Mouse (Mus musculus): ENCODE results near the gene Pip4k2c. TPM values are rescaled to one million over a fixed set of nuclear protein-coding genes. Genes with fewer than 3 reads are reported as not detected.

Gene Pip4k2c
- polyA plus RNA-seq, 1 experiment, result 16.2 TPM

GRCm38 (mm10) chr10:127199474-127199873, 11.9 kb downstream of the Pip4k2c start:
- H3K27me3 ChIP-seq (ENCODE audit: control insufficient read depth, insufficient read depth, low read length), result no peaks in the 10 kb centered on the region
- H3K27ac ChIP-seq (ENCODE audit: control insufficient read depth, insufficient read depth, low read depth, low read length), result no peak overlapping the region
- peaks cover 2% of the 10 kb centered on the region; the same call in 1 of the 2 replicates for H3K36me3 ChIP-seq (ENCODE audit: control insufficient read depth, insufficient read depth, low read length)
- peaks cover 14% of the 10 kb centered on the region for H3K4me1 ChIP-seq (ENCODE audit: control insufficient read depth, insufficient read depth, low read length)
- H3K4me3 ChIP-seq (ENCODE audit: control insufficient read depth, low read depth, low read length), result no peak overlapping the region
- no peak for TF ChIP-seq CTCF (IDR thresholded peaks at IDR 0.05; ENCODE audit: control insufficient read depth, insufficient read depth, insufficient replicate concordance, low read depth, low read length)
- TF ChIP-seq POLR2A (IDR thresholded peaks at IDR 0.05; ENCODE audit: control insufficient read depth, low read depth, low read length), result no peak

GRCm38 (mm10) chr10:127199068-127199467, 12.3 kb downstream of the Pip4k2c start:
- H3K27me3 ChIP-seq (ENCODE audit: control insufficient read depth, insufficient read depth, low read length), result no peaks in the 10 kb centered on the region
- peaks cover 2% of the 10 kb centered on the region; the same call in 1 of the 2 replicates for H3K36me3 ChIP-seq (ENCODE audit: control insufficient read depth, insufficient read depth, low read length)
- TF ChIP-seq POLR2A (IDR thresholded peaks at IDR 0.05; ENCODE audit: control insufficient read depth, low read depth, low read length) (no peak), CTCF (IDR thresholded peaks at IDR 0.05; ENCODE audit: control insufficient read depth, insufficient read depth, insufficient replicate concordance, low read depth, low read length) (no peak)
- peaks cover 18% of the 10 kb centered on the region for H3K4me1 ChIP-seq (ENCODE audit: control insufficient read depth, insufficient read depth, low read length)
- no peak overlapping the region for H3K4me3 ChIP-seq (ENCODE audit: control insufficient read depth, low read depth, low read length)
- H3K27ac ChIP-seq (ENCODE audit: control insufficient read depth, insufficient read depth, low read depth, low read length), result no peak overlapping the region

GRCm38 (mm10) chr10:127198492-127198891, 12.9 kb downstream of the Pip4k2c start:
- Histone ChIP-seq H3K27me3 (ENCODE audit: control insufficient read depth, insufficient read depth, low read length) (no peaks in the 10 kb centered on the region), H3K4me1 (ENCODE audit: control insufficient read depth, insufficient read depth, low read length) (peaks cover 18% of the 10 kb centered on the region), H3K27ac (ENCODE audit: control insufficient read depth, insufficient read depth, low read depth, low read length) (no peak overlapping the region), H3K4me3 (ENCODE audit: control insufficient read depth, low read depth, low read length) (no peak overlapping the region), H3K36me3 (ENCODE audit: control insufficient read depth, insufficient read depth, low read length) (peaks cover 2% of the 10 kb centered on the region; the same call in 1 of the 2 replicates)
- TF ChIP-seq POLR2A (IDR thresholded peaks at IDR 0.05; ENCODE audit: control insufficient read depth, low read depth, low read length), result no peak
- no peak for TF ChIP-seq CTCF (IDR thresholded peaks at IDR 0.05; ENCODE audit: control insufficient read depth, insufficient read depth, insufficient replicate concordance, low read depth, low read length)

- Histone ChIP-seq H3K36me3 (ENCODE audit: control insufficient read depth, insufficient read depth, low read length) (peaks cover 2% of the 10 kb centered on the region; the same call in 1 of the 2 replicates), H3K27me3 (ENCODE audit: control insufficient read depth, insufficient read depth, low read length) (no peaks in the 10 kb centered on the region), H3K4me3 (ENCODE audit: control insufficient read depth, low read depth, low read length) (no peak overlapping the region), H3K4me1 (ENCODE audit: control insufficient read depth, insufficient read depth, low read length) (peaks cover 18% of the 10 kb centered on the region), H3K27ac (ENCODE audit: control insufficient read depth, insufficient read depth, low read depth, low read length) (no peak overlapping the region)
- TF ChIP-seq POLR2A (IDR thresholded peaks at IDR 0.05; ENCODE audit: control insufficient read depth, low read depth, low read length), result no peak
- TF ChIP-seq CTCF (IDR thresholded peaks at IDR 0.05; ENCODE audit: control insufficient read depth, insufficient read depth, insufficient replicate concordance, low read depth, low read length), result no peak
These were observed 13.8 kb downstream of the Pip4k2c start for GRCm38 (mm10) chr10:127197505-127198110.

- peaks cover 2% of the 10 kb centered on the region; the same call in 1 of the 2 replicates for H3K36me3 ChIP-seq (ENCODE audit: control insufficient read depth, insufficient read depth, low read length)
- TF ChIP-seq CTCF (IDR thresholded peaks at IDR 0.05; ENCODE audit: control insufficient read depth, insufficient read depth, insufficient replicate concordance, low read depth, low read length) (no peak), POLR2A (IDR thresholded peaks at IDR 0.05; ENCODE audit: control insufficient read depth, low read depth, low read length) (no peak)
- no peaks in the 10 kb centered on the region for H3K27me3 ChIP-seq (ENCODE audit: control insufficient read depth, insufficient read depth, low read length)
- no peak overlapping the region for H3K4me3 ChIP-seq (ENCODE audit: control insufficient read depth, low read depth, low read length)
- H3K4me1 ChIP-seq (ENCODE audit: control insufficient read depth, insufficient read depth, low read length), result peaks cover 18% of the 10 kb centered on the region
- no peak overlapping the region for H3K27ac ChIP-seq (ENCODE audit: control insufficient read depth, insufficient read depth, low read depth, low read length)
These were observed 14.3 kb downstream of the Pip4k2c start for GRCm38 (mm10) chr10:127197104-127197503.

GRCm38 (mm10) chr10:127196392-127196791, 15.0 kb downstream of the Pip4k2c start:
- Histone ChIP-seq H3K36me3 (ENCODE audit: control insufficient read depth, insufficient read depth, low read length) (peaks cover 2% of the 10 kb centered on the region; the same call in 1 of the 2 replicates), H3K4me3 (ENCODE audit: control insufficient read depth, low read depth, low read length) (peak overlapping the region; percentile 19; the same call in 1 of the 2 replicates), H3K27me3 (ENCODE audit: control insufficient read depth, insufficient read depth, low read length) (no peaks in the 10 kb centered on the region), H3K4me1 (ENCODE audit: control insufficient read depth, insufficient read depth, low read length) (peaks cover 18% of the 10 kb centered on the region), H3K27ac (ENCODE audit: control insufficient read depth, insufficient read depth, low read depth, low read length) (peak overlapping the region; percentile 29; the same call in 1 of the 2 replicates)
- TF ChIP-seq POLR2A (IDR thresholded peaks at IDR 0.05; ENCODE audit: control insufficient read depth, low read depth, low read length) (0 out of 2 replicates have a peak, but pooled peaks have one; percentile 26), CTCF (IDR thresholded peaks at IDR 0.05; ENCODE audit: control insufficient read depth, insufficient read depth, insufficient replicate concordance, low read depth, low read length) (no peak)

GRCm38 (mm10) chr10:127195328-127196129, 15.9 kb downstream of the Pip4k2c start, which contains the start of gene Dtx3:
Gene Dtx3, minus strand, starts transcription at chr10:127195728.
- TF ChIP-seq CTCF (IDR thresholded peaks at IDR 0.05; ENCODE audit: control insufficient read depth, insufficient read depth, insufficient replicate concordance, low read depth, low read length) (no peak), POLR2A (IDR thresholded peaks at IDR 0.05; ENCODE audit: control insufficient read depth, low read depth, low read length) (no peak)
- H3K27ac ChIP-seq (ENCODE audit: control insufficient read depth, insufficient read depth, low read depth, low read length), result peak within 1 kb of the TSS; percentile 86
- peak within 1 kb of the TSS; percentile 95 for H3K4me3 ChIP-seq (ENCODE audit: control insufficient read depth, low read depth, low read length)
- peaks cover 2% of the 10 kb centered on the region; the same call in 1 of the 2 replicates for H3K36me3 ChIP-seq (ENCODE audit: control insufficient read depth, insufficient read depth, low read length)
- H3K4me1 ChIP-seq (ENCODE audit: control insufficient read depth, insufficient read depth, low read length), result peaks cover 25% of the 10 kb centered on the region
- H3K27me3 ChIP-seq (ENCODE audit: control insufficient read depth, insufficient read depth, low read length), result no peaks in the 10 kb centered on the region

Data from testis, adult 2 months (tissue).